Mouse (Mus musculus) kidney, adult 2 months (tissue): ENCODE measurements around the gene 9130023H24Rik. TPM values are rescaled to one million over a fixed set of nuclear protein-coding genes. Genes with fewer than 3 reads are reported as not detected.

ENCODE experiments used
- DNase-seq: peaks from one replicate; pipeline ENCODE4 v3.0.0; 2021
- H3K27ac ChIP-seq: fragments of 200-500 bp; 2 replicates; pipeline ENCODE4 v1.5.1; 2012; ENCODE audit warnings: low read depth, low read length, control low read depth, inconsistent platforms; ENCODE audit not compliant: insufficient read depth
- H3K27me3 ChIP-seq: fragments of 200-500 bp; replicated peaks from 2 replicates; pipeline ENCODE4 v1.6.1; 2012; ENCODE audit warnings: mild to moderate bottlenecking, moderate library complexity, low read length, inconsistent platforms; ENCODE audit not compliant: control insufficient read depth, insufficient read depth
- H3K36me3 ChIP-seq: fragments of 200-500 bp; 2 replicates; pipeline ENCODE4 v1.6.1; 2012; ENCODE audit warnings: mild to moderate bottlenecking, moderate library complexity, low read length, inconsistent platforms; ENCODE audit not compliant: control insufficient read depth, insufficient read depth
- H3K4me1 ChIP-seq: fragments of 200-500 bp; 2 replicates; pipeline ENCODE4 v1.6.1; 2011; ENCODE audit warnings: low read length; ENCODE audit not compliant: control insufficient read depth, insufficient read depth
- H3K4me3 ChIP-seq: fragments of 200-500 bp; 2 replicates; pipeline ENCODE4 v1.5.1; 2011; ENCODE audit warnings: mild to moderate bottlenecking, low read depth, low read length, control low read depth; ENCODE audit not compliant: insufficient read depth
- CTCF ChIP-seq: fragments of 200-500 bp; conservative IDR thresholded peaks from 2 replicates; pipeline ENCODE4 v1.5.1; 2011; ENCODE audit warnings: low read depth, mild to moderate bottlenecking, control low read depth, low read length, moderate library complexity, mixed read lengths; ENCODE audit not compliant: insufficient read depth, insufficient read length
- POLR2A ChIP-seq: fragments of 200-500 bp; IDR thresholded peaks from one replicate; pipeline ENCODE4 v1.6.1; 2011; ENCODE audit warnings: low read depth, low read length, control low read depth
- WGBS: fragments of 180-500 bp; shearing (Covaris S2); methylation state at CpG from one replicate; pipeline ENCODE4 v1.1.7; 2018; 5-methylcytosine and 5-hydroxymethylcytosine counted together
- polyA plus RNA-seq: library from polyadenylated mRNA; depleted of rRNA; stranded (reverse); fragments of >200 nt; gene quantifications from 2 replicates; pipeline ENCODE4 v1.2.3, GENCODE M21; 2012

Gene 9130023H24Rik
- polyA plus RNA-seq, 1 experiment: 3.2 TPM

DNA sequence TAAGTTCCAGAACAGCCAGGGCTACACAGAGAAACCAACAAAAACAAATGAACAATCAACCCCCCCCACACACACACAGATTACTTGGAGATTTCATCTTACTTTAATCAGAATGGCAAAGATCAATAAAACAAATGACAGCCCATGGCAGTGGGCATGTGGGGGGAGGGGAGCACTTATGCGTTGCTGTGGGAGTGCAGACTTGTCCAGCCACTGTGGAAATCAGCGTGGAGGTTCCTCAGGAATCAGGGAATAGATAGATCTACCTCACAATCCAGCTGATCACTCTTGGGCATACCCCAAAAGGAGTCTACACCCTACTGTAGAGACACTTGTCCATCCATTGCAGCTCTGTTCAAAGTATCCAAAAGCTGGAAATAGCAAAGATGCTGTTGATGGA, 17.1 kb upstream of the 9130023H24Rik start:
- no peak overlapping the region for H3K27ac ChIP-seq
- DNase-seq: no peak
- no peaks in the 10 kb centered on the region for H3K27me3 ChIP-seq
- H3K4me3 ChIP-seq: no peak overlapping the region
- WGBS: 59% methylated on average over 2 of the region's 2 CpGs
- H3K4me1 ChIP-seq: peaks cover 5% of the 10 kb centered on the region; the same call in 1 of the 2 replicates
- TF ChIP-seq CTCF (no peak), POLR2A (no peak)
- H3K36me3 ChIP-seq: no peaks in the 10 kb centered on the region

- no peak overlapping the region for H3K27ac ChIP-seq
- peaks cover 5% of the 10 kb centered on the region; the same call in 1 of the 2 replicates for H3K4me1 ChIP-seq
- no peak overlapping the region for H3K4me3 ChIP-seq
- 23% methylated on average over 24 of the region's 24 CpGs for WGBS
- no peak for DNase-seq
- TF ChIP-seq CTCF: no peak
- no peak for TF ChIP-seq POLR2A
- H3K36me3 ChIP-seq: no peaks in the 10 kb centered on the region
- H3K27me3 ChIP-seq: no peaks in the 10 kb centered on the region
Observed at GRCm38 (mm10) chr7:128252609-128253008, 14.8 kb upstream of the 9130023H24Rik start.

DNA sequence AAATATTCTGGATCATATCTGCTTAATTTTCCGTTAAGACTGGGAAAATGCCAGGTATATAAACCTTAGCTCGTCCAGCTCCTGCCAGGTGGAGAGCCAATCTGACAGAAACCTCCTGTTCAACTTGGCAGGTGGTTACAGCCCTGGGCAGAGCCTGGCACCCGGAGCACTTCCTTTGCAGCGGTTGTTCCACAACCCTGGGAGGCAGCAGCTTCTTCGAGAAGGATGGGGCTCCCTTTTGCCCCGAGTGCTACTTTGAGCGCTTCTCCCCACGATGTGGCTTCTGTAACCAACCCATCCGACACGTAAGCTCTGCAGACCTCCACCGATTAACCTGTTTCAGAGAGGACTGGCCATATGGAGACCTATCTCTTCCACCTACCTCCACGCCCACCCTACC, 14.1 kb upstream of the 9130023H24Rik start:
- H3K36me3 ChIP-seq: no peaks in the 10 kb centered on the region
- no peak for DNase-seq
- no peaks in the 10 kb centered on the region for H3K27me3 ChIP-seq
- WGBS: 51% methylated on average over 12 of the region's 12 CpGs
- no peak overlapping the region for H3K4me3 ChIP-seq
- H3K27ac ChIP-seq: no peak overlapping the region
- no peak for TF ChIP-seq CTCF
- no peak for TF ChIP-seq POLR2A
- H3K4me1 ChIP-seq: peaks cover 3% of the 10 kb centered on the region; the same call in 1 of the 2 replicates

GRCm38 (mm10) chr7:128249998-128250397, 12.2 kb upstream of the 9130023H24Rik start:
- Histone ChIP-seq H3K27ac (no peak overlapping the region), H3K4me1 (no peaks in the 10 kb centered on the region), H3K27me3 (no peaks in the 10 kb centered on the region), H3K4me3 (no peak overlapping the region), H3K36me3 (no peaks in the 10 kb centered on the region; the same call in none of the 2 replicates)
- 92% methylated on average over 5 of the region's 5 CpGs for WGBS
- DNase-seq: no peak
- TF ChIP-seq POLR2A (no peak), CTCF (no peak)

- peaks cover 2% of the 10 kb centered on the region for H3K36me3 ChIP-seq
- H3K4me1 ChIP-seq: no peaks in the 10 kb centered on the region
- TF ChIP-seq POLR2A: no peak
- no peak for TF ChIP-seq CTCF
- no peak for DNase-seq
- 74% methylated on average over 10 of the region's 10 CpGs for WGBS
- no peaks in the 10 kb centered on the region for H3K27me3 ChIP-seq
- H3K27ac ChIP-seq: no peak overlapping the region
- 0 out of 2 replicates have a peak overlapping the region, but pooled peaks have one; percentile 11 for H3K4me3 ChIP-seq
Observed at GRCm38 (mm10) chr7:128248081-128249042, 10.5 kb upstream of the 9130023H24Rik start.

DNA sequence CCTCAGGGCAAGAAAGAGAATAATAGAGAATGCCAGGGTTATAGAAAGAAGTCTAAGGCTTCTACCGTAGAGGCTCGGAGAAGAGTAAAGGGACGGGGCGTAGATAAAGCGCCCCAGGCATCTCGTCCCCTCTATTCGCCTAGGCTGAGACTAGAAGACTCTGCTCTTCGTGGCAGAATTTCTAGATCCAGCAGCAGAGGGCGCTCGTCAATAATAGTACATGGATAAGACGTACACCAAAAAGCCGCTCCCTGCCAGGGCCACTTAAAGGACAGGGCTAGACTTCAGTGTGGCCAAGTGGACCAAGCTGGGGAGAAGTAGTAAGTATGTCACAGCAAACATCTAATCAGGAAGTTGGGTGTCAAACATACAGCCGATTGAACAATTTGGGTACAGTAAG, 9.6 kb upstream of the 9130023H24Rik start:
- 2% methylated on average over 13 of the region's 13 CpGs for WGBS
- DNase-seq: peak; percentile 89
- peak overlapping the region; percentile 65 for H3K4me3 ChIP-seq

DNA sequence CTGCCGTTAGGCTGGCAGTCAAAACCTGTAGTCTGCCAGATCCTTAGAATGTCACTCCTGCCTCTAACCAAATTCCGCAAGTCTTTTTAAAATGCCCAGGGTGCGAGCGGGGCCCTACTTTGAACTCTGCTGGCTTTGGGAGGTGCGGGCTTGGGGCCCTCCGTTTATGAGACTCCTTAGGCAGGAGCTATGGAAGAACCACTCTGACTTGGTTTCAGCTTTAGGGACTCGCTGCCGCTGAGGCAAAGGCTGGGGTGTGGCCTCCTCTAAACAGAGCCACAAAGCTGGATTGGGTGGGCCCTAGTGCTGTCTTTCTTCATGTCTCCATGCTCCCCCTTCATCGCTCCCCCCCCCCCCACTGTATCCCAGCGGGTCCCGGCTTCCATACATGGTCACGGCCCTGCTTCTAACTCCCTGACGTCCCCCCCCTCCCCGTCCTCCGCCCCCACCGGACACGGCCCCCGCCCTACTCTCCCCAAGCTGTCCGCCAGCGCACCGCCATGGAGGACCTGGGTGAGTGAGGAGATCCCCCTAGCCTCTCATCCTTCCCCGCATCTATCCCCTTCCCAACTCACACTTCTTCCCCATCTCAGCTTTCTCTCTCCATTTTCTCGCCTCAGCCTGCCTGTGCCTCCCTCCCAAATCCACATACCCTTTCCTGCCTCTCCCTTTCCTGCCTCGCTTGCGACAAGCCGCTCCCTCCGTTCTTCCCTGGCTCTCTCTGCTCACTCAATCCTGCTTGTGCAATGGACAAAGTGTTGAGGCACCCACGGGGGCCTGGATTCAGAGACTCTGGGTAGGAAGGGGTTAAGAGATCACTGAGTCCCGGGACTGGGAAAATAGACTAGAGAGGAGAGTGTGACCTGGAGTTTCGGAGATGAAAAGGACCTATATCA, 8.9 kb upstream of the 9130023H24Rik start, which contains the start of gene Tgfb1i1:
Gene Tgfb1i1, plus strand, starts transcription at position 317 of the 896 bp plus-strand sequence.
- no peak for TF ChIP-seq CTCF
- peak; percentile 8 for TF ChIP-seq POLR2A
- peak within 1 kb of the TSS; percentile 65 for H3K4me3 ChIP-seq
- no peaks in the 10 kb centered on the region for H3K27me3 ChIP-seq
- WGBS: 10% methylated on average over 25 of the region's 30 CpGs
- peak within 1 kb of the TSS; percentile 94 for H3K27ac ChIP-seq
- H3K4me1 ChIP-seq: no peaks in the 10 kb centered on the region
- peaks cover 2% of the 10 kb centered on the region for H3K36me3 ChIP-seq
- DNase-seq: peak; percentile 66

More for the DNA sequence above, 9.6 kb upstream of the 9130023H24Rik start:
- Histone ChIP-seq H3K4me1 (no peaks in the 10 kb centered on the region), H3K36me3 (peaks cover 2% of the 10 kb centered on the region), H3K27me3 (no peaks in the 10 kb centered on the region), H3K27ac (peak overlapping the region; percentile 94; the same call in 1 of the 2 replicates)
- TF ChIP-seq CTCF: peak; percentile 69
- no peak for TF ChIP-seq POLR2A
